Mouse (Mus musculus) gastrocnemius, postnatal 25 days (tissue): ENCODE data around the gene Olfr1412. TPM values are rescaled to one million over a fixed set of nuclear protein-coding genes. Genes with fewer than 3 reads are reported as not detected.

Source experiments
- DNase-seq: peaks from one replicate; pipeline ENCODE4 v3.0.0; 2022
- total RNA-seq, 2 experiments: library from RNA; stranded (reverse); gene quantifications; 1 replicate in 1 of 2; 2 replicates in 1 of 2; pipeline ENCODE4 v1.2.3; 2021

Olfr1412 gene
- total RNA-seq, 2 experiments from 2014 or later = not detected

DNA sequence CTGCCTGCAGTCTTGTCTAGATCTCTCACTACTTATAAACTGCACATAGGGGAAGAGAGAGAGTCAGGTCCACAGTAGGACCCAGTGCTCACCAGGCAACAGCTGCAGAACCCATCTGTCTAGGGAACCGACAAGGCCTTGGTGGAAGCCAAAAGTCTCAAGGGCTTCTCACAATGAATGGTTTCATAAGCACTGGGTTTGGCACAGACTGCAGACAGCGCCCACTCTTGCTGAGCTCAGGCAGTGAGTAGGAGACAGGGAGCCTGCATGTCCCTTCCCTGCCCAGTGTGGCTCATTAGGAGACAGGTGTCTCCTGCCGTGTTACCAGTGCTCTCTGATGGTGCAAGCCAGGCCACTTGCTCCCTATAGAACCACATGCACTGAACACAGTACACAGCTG lies 52.6 kb downstream of the Olfr1412 start:
- DNase-seq = no peak

DNA sequence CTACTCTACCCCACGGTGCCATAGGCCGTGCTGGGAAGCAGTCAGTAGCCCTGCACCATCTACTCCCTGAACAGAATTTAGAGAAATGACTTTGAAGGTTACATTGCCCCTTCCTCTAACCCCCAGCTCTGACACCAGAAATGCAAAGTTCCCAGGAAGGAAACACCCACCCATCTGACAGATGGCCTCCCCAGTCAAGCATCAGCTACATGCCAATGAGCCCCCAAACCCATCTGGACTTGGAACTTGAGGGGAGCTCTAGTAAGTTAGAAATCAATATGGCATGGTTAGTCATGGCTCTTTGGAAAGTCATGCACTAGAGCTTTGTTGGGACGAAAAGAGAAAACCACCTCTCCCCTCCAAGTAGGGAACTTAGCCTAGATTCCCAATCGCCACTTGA lies 53.2 kb downstream of the Olfr1412 start:
- DNase-seq = no peak

DNA sequence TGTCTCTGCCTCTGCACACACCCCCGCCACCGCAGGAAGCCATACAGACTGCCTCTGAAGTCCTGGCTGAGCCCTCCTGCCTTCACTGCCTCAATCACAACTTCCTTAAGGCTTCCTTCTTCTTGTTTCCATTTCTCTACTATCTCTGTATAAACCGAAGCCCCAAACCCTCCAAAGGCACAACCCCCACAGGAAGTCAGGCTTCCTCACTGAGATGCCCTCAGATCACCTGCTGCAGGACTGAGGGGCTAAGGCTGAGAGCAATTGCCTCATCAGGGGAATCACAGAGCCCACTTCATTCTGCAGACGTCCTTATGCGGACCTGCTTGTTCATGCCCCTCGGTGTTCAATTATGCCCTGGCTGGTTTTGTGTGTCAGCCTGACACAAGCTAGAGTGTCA lies 54.8 kb downstream of the Olfr1412 start:
- DNase-seq = no peak

Other genes with a start within 250 kb of the Olfr1412 start
- gene Ndufa10, start 111.9 kb upstream of the Olfr1412 start, total RNA-seq = 100 to 1,000 TPM; 458 to 459 TPM
- gene Olfr1416, start 100.7 kb upstream of the Olfr1412 start, total RNA-seq = not detected
- gene Olfr1415, start 89.7 kb upstream of the Olfr1412 start, total RNA-seq = not detected
- gene Olfr1414, start 67.1 kb upstream of the Olfr1412 start, total RNA-seq = not detected
- not detected for gene Olfr1413, start 14.5 kb upstream of the Olfr1412 start, total RNA-seq
- gene Olfr1411, start 8.6 kb downstream of the Olfr1412 start, total RNA-seq = not detected
- not detected for gene Olfr1410, start 20.0 kb downstream of the Olfr1412 start, total RNA-seq
- not detected for gene Olfr12, start 32.0 kb downstream of the Olfr1412 start, total RNA-seq
- gene Cops9, start 56.2 kb downstream of the Olfr1412 start, total RNA-seq = 100 to 1,000 TPM; 187 to 194 TPM
- not detected for gene Otos, start 63.1 kb downstream of the Olfr1412 start, total RNA-seq
- 100 to 1,000 TPM; 246 to 275 TPM for gene Gpc1, start 245.9 kb downstream of the Olfr1412 start, total RNA-seq